Mouse (Mus musculus) A20 (cell line): Measurements from ENCODE around the gene Sumo2.
"Not testable (repeated sequence)": the region's sequence is repeated elsewhere in the genome, so short reads cannot be mapped to it uniquely, and the experiment has no call there.

Source experiments
- DNase-seq: peaks from one replicate; pipeline ENCODE4 v3.0.0-alpha.2; 2011; ENCODE audit warnings: low read depth, low spot score

Sumo2 gene

DNA sequence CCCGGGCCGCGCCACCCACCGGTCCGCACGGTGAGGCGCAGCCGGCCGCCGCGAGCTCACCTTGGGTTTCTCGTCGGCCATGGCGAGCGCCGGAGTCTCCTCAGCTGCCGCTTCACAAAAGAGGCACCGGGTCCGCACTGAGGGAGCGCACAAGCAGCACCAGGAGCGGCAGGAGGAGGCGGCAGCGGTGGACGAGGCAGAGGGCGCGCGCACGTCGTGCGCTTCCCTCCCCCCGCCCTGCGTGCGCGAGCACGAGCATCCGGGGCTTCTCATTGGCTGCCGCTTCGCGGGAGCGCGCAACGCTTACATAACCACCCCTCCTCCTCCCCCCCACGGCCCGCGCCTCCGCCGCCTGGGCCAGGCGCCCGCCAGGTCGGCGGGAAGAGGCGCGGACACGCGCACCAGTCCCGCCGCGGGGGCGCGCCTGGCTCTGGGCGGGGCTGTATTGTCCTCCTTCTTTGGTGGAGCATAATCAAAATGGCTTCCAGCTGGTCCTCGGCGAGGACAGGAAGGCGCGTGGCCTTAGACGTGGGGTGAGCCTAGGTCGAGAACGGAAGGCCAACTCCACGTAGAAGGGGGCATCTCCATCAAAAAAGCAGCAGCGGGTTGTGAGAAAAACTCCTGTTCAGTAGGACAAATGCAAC is at the start of gene Sumo2:
TSS of gene Sumo2 (minus strand) at position 239 of the 644 bp plus-strand sequence.
- peak; percentile 99 for DNase-seq

DNA sequence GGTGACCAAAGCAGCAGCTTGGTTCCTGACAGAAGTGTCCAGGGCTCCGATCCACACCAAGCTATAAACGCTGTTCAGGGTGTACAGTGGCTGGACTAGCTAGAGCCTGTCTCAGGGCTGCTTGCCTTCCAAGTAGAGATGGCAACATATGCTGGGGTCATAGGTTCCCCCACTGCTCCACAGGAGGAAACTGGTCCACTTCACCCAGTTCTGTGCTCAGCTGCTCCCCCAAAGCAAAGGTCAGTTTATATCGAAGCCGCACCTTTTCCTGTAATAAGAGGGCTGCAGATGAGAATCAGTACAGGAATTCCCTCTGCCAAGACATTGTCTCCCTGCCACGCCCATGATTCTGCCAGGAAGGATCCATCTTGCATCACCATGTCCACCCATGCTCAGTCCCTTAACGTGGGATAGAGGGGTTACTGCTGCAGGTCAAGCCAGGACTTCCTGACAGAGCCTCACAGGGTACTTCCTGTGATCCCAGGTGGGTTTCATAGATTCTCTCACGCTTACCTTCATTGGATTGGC is 49.6 kb upstream of the Sumo2 start:
- DNase-seq = no peak

GRCm38 (mm10) chr11:115584376-115585073 is 48.4 kb upstream of the Sumo2 start:
- DNase-seq = no peak

DNA sequence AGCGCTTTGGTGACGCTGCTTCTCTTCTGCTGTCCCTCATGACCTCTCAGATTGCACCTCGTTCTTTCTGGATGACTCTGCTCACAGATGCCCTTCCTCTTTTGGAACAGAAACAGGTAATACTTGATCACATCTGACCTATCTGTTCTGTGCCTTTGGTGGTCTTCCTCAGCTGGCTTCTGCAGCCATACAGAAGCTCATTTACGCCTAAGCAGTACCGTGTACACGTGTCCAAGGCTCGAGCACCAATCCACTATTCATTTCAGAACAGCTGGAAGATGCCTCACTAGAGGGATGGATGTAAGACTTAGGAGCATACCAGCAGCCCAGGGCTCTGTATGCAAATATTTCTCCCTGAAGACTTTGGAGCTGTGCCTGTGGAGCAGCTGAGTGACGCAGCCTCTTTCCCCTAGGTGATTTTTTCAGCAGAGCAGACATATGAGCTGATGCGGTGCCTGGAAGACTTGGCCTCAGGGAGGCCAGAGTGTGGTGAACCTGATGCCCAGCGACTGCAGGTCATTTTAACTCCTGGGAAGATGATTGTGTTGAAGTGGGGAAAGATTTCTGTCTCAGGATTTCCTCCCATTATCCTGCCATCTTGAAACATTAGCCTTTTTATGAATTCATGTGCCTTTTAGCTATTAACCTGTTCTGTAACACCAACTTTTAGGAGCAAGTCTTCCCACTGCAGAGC is 47.0 kb upstream of the Sumo2 start:
- DNase-seq = peak; percentile 94

DNA sequence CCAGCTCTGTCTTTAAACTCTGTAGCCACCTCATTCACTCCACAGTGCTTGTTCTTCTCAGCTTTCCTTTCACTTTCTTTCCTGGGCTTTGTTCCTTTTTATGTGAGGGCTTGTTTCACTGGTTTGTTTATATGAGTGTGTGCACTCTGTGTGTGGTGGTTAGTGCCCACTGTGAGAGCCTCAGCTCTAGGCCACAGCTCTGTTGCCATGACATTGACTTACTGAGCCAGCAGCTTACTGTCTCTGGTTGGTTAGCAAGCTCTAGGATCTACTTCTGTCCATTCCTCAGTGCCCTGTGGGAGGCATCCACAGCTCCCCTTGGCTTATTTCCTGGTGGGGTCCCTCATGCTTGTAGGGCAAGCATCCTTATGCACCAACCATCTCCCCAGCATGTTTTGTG is 43.0 kb upstream of the Sumo2 start:
- peak; percentile 59 for DNase-seq

- DNase-seq = no peak
Measured at GRCm38 (mm10) chr11:115564961-115565360, 28.9 kb upstream of the Sumo2 start.

- DNase-seq = peak; percentile 100
Measured at GRCm38 (mm10) chr11:115564064-115564809, 28.2 kb upstream of the Sumo2 start, which contains the start of gene Nup85. Gene Nup85, plus strand, starts transcription at chr11:115564434.

GRCm38 (mm10) chr11:115563406-115563805 is 27.3 kb upstream of the Sumo2 start:
- peak; percentile 84 for DNase-seq

DNA sequence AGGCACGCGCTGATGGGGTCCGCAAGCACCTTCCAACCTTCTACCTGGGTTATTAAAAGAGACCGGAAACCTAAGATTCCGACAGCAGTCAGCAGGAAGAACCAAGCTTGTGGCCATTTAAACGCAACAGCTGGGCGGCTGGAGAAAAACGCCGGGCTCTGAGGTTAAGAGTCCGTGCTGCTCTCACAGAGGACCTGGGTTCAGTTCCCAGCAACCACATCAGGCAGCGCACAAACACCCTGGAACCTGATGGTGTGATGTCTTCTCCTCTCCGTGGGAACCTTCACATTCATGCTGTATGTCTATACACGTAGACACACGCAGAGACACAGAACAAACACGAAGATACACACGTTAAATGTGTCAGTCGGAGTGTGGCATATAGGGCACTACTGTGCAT is 19.6 kb upstream of the Sumo2 start:
- no peak for DNase-seq

DNA sequence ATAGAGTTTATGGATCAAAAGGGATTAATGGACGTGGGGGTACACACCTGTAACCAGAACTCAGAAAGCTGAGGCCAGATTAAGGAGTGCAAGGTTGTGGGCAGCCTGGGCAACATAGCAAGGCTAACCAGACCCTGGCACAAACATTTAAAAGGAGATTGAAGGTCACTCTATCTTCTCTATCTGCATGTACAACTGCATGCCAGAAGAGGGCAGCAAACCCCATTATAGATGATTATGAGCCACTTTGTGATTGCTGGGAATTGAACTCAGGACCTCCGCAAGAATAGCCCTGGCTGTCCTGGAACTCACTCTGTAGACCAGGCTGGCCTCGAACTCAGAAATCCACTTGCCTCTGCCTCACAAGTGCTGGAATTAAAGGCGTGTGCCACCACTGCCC is 16.7 kb upstream of the Sumo2 start:
- DNase-seq = peak; percentile 55

DNA sequence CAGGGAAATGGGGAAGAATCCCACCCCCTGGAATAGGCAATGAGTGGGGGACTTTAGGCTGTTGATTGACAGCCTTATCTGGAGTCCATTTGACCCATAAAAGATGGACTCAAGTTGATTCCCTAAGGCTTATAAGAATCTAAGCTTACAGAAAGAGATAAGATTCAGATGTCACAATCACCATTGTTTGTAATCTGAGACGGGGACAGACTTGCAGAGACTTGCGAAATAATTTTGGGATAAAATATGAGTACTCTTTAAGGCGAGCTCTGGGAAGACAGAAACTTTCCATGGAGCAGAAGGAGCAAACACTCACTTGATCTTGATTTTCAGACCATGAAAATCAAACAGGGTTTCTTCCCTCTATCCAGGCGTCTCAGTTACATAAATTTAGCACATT is 7.5 kb upstream of the Sumo2 start:
- no peak for DNase-seq

- peak; percentile 66 for DNase-seq
Measured at GRCm38 (mm10) chr11:115538045-115538444, 2.0 kb upstream of the Sumo2 start.

DNA sequence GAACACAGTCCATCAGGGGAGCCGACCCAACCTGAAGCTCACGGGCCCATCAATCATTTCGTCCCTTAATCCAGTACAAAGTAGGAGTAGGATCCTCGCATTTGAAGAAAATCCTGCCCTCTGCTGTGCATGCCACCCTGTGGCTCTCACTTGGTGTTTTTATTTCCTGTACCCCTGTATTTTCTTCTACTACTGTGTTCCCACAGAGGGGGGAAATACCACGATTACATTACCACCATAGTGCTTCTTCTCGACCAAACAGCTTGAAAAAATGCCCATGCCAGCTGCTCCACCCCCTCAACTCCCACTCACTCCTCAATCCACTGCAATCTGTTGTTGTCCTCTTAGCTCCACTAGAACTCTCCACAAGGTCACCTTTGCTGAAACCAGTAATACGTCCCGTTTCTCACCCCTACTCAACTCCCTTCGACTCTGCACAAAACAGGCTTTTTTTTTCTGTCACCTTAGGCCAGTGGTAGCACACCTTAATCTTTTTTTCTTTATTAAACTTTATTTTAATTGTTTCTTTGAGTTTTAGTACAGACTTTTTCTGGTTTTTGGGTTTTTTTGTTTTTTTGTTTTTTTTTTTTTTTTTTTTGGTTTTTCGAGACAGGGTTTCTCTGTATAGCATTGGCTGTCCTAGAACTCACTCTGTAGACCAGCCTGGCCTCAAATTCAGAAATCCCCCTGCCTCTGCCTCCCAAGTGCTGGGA is 936 bp upstream of the Sumo2 start:
- DNase-seq = peak; percentile 81

DNA sequence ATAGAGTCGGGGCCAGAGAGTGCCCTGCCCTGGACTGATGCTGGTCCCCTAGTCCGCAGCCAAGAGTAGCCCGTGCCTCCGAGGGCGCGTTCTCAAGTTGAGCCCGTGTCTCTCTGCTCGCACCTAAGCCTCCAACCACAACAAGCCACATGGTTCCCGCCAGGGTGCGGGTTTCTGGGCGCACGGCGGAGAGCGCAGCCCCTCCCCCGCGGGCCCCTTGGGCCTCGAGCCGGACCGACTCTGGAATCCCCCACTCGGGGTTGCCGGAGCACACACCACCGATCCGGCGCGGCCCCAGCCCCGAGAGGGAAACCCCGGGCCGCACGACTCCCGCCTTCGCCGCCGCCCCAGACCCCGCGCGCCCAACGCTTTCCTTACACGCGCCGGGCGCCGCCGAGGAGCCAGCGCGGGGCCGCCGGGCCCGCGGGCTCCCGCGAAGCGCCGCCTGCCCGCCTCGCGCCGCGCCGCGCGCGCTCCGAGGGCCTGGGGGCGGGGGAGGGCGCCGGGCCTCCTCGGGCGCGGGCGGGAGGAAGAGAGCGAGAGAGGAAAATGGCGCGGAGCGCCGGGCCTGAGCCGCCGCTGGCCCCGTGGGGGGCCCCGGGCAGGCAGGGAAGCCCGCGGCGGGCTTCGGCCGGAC is 557 bp downstream of the Sumo2 start:
- peak; percentile 60 for DNase-seq

DNA sequence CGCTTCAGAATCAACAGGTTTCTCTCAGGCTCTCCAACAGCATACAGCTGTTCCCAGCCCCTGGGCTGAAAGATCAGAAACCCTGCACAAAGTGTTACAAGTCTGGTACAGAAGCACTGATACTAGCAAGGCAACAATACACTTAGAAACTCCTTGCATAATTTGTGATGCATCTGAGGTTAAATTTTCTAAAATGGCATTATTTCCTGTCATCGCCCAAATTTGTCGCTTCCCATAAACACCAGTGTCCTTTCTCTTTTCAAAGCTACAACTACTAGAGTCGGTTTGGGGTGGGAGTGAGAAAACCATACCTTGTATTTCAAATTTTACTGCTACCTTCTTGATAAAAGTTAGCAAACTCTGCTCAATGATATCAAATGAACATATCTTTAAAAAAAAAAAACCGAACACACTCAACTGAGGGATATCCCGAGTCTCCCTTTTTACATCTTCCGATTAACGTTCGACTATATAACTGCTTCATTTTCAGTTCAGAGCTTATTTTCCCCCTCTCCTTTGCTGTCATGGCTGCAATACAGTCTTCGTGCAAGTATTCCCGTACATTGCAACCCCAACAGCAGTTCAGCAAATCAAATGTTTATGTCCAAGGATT is 1.2 kb downstream of the Sumo2 start:
- no peak for DNase-seq

DNA sequence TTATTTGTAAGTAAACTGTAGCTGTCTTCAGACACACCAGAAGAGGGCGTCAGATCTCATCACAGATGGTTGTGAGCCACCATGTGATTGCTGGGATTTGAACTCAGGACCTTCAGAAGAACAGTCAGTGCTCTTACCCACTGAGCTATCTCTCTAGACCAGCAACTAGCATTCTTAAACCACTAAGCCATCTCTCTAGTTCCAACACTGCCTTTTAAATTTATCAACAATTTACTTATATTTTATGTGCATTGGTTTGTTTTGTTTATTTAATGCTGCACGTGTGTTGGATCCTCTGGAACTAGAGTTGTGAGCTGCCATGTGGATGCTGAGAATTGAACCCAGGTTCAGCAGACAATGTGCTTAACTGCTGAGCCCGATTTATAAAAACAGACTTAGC is 9.6 kb downstream of the Sumo2 start:
- DNase-seq = not testable (repeated sequence)

DNA sequence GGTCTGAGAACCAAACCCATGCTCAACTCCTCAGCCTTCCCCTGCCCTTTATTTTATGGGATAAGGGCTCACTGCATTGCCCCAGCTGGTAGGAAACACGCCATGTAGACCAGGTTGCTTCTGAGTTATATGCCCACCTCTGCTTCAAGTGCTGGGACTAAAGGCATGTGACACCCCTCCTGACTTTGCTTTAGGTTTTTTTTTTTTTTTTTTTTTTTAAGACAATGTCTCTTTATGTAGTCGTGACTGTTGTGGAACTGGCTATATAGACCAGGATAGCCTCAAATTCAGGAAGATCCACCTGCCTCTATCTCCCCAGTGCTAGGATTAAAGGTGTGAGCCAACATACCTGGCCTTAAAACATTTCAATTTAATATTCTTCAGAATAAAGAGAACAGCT is 13.4 kb downstream of the Sumo2 start:
- no peak for DNase-seq

GRCm38 (mm10) chr11:115522238-115522637 is 13.8 kb downstream of the Sumo2 start:
- no peak for DNase-seq

DNA sequence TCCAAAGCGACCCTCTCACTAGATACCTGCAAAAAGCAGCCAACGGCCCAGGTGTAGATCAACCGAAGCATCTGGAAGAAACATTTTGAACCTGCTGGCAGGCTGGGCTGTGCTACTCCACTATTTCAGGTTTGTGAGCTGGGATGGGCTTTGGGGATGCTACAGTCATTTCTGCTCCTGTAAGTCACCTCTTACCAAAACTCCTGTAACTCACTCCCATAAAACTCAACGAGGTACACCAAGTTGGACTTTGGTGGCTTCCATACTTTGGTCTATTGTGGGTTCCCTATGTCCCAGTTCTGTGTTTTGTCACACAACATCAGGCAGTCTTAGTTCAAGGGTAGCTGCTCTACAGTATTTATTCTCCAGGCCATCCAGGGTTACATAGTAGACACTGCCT is 15.0 kb downstream of the Sumo2 start:
- no peak for DNase-seq

GRCm38 (mm10) chr11:115520218-115520617 is 15.9 kb downstream of the Sumo2 start:
- no peak for DNase-seq
